Mouse (Mus musculus) midbrain, postnatal 0 days (tissue): ENCODE measurements around the gene Kcnk7. TPM values are rescaled to one million over a fixed set of nuclear protein-coding genes. Genes with fewer than 3 reads are reported as not detected.
A peak's percentile ranks its signal among the peaks of the same experiment; 100 is the strongest.

Experiments
- ATAC-seq: fragments of 200-750 bp; cut with Nextera tagmentation; 2 replicates; pipeline ENCODE4 v1.8.0; 2017; ENCODE audit warnings: moderate number of reproducible peaks, mild to moderate bottlenecking, moderate TSS enrichment, moderate library complexity; ENCODE audit not compliant: low FRiP score
- DNase-seq: peaks from one replicate; pipeline ENCODE4 v3.0.0-alpha.2; 2015; ENCODE audit warnings: low spot score
- H3K27ac ChIP-seq: fragments of 300-500 bp; sonication (generic); 2 replicates; pipeline ENCODE4 v1.5.1; 2014; ENCODE audit warnings: low read depth, mild to moderate bottlenecking, low read length, mixed read lengths
- H3K27me3 ChIP-seq: fragments of 300-500 bp; sonication (generic); 2 replicates; pipeline ENCODE4 v1.6.1; 2014; ENCODE audit warnings: low read length, control low read depth, mixed read lengths; ENCODE audit not compliant: insufficient read depth
- H3K36me3 ChIP-seq: fragments of 300-500 bp; sonication (generic); 2 replicates; pipeline ENCODE4 v1.6.1; 2014; ENCODE audit warnings: low read length, control low read depth, mixed read lengths; ENCODE audit not compliant: insufficient read depth
- H3K4me1 ChIP-seq: fragments of 300-500 bp; sonication (generic); 2 replicates; pipeline ENCODE4 v1.6.1; 2014; ENCODE audit warnings: mild to moderate bottlenecking, control low read depth, antibody characterized with exemption, low read length, mixed read lengths; ENCODE audit not compliant: insufficient read depth
- H3K4me2 ChIP-seq: fragments of 300-500 bp; sonication (generic); 2 replicates; pipeline ENCODE4 v1.6.1; 2014; ENCODE audit warnings: low read depth, mild to moderate bottlenecking, low read length, mixed read lengths; ENCODE audit not compliant: poor library complexity, severe bottlenecking
- H3K4me3 ChIP-seq: fragments of 300-500 bp; sonication (generic); 2 replicates; pipeline ENCODE4 v1.5.1; 2014; ENCODE audit warnings: low read depth, mild to moderate bottlenecking, low read length, moderate library complexity
- H3K9ac ChIP-seq: fragments of 300-500 bp; sonication (generic); replicated peaks from 2 replicates; pipeline ENCODE4 v1.6.1; 2014; ENCODE audit warnings: mild to moderate bottlenecking, low read length, moderate library complexity, mixed read lengths; ENCODE audit not compliant: poor library complexity, severe bottlenecking
- H3K9me3 ChIP-seq: fragments of 300-500 bp; sonication (generic); 2 replicates; pipeline ENCODE4 v1.6.1; 2016; ENCODE audit warnings: low read length, control low read depth
- CTCF ChIP-seq: IDR thresholded peaks from 2 replicates; pipeline ENCODE4 v1.5.1; 2016; ENCODE audit warnings: antibody characterized with exemption, mild to moderate bottlenecking
- WGBS: fragments of 180-500 bp; shearing (Covaris S2); extraction: QIAGEN DNeasy Blood & Tissue Kit; methylation state at CpG from one replicate; pipeline ENCODE4 v1.1.7; 2014; 5-methylcytosine and 5-hydroxymethylcytosine counted together
- polyA plus RNA-seq: library from polyadenylated mRNA; unstranded; fragments of >200 nt; fragmentation: Nextera tagmentation; extraction: Ambion mirVana; gene quantifications from 2 replicates; pipeline ENCODE4 v1.2.1, GENCODE M21; 2015
- total RNA-seq: library from RNA; depleted of rRNA; stranded (reverse); fragments of >200 nt; gene quantifications from 2 replicates; pipeline ENCODE4 v1.2.3, GENCODE M21; 2014

Kcnk7 gene
- total and polyA plus RNA-seq, 2 experiments from 2014 or later, result 0.47 TPM; not detected in 1

DNA sequence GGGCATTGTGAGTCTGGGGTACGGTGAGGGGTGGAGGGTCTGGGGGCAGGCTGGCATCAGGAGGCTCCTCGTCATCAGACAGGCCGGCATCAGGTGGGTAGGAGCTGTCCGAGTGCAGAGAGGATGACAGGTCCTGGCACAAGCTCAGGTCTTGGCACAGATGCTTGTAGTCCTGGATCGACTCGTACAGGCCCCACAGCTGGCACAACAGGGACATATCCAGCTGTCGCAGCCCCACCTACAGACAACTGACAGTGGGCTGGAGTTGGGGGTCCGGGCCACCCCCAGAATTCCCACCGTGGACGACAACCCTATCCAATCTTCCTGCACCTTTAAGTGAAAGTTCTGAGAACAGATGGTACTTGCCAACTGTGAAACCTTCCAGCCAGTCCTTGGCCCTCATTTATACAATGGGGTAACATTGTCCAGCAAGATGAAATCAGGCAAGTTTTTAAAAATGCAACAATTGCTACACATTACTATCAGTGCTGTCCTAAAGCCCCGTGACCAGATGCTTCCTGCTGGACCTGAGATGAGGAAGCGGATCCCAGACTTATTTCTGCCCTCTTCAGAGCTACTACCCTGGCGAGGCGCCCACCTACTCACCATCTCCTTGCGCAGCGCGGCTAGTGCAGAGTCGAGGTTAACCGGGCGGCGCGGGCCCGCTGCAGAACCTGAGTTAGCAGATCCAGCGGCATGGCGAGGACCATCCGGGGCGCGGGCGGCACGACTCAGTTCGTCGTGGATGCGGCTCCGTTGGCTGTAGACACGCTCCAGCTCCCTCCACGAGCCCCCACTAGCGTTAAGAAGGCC is 24.7 kb downstream of the Kcnk7 start:
- Histone ChIP-seq H3K9me3 (no peaks in the 10 kb centered on the region), H3K4me2 (peak overlapping the region; percentile 80), H3K36me3 (peaks cover 10% of the 10 kb centered on the region), H3K27ac (peak overlapping the region; percentile 95), H3K27me3 (no peaks in the 10 kb centered on the region), H3K4me1 (peaks cover 32% of the 10 kb centered on the region; the same call in 1 of the 2 replicates), H3K4me3 (peak overlapping the region; percentile 92), H3K9ac (peak overlapping the region; percentile 96)
- TF ChIP-seq CTCF, result no peak
- 6% methylated on average over 37 of the region's 37 CpGs for WGBS
- DNase-seq (peak; percentile 69), ATAC-seq (peak; percentile 17; the same call in 1 of the 2 replicates)

DNA sequence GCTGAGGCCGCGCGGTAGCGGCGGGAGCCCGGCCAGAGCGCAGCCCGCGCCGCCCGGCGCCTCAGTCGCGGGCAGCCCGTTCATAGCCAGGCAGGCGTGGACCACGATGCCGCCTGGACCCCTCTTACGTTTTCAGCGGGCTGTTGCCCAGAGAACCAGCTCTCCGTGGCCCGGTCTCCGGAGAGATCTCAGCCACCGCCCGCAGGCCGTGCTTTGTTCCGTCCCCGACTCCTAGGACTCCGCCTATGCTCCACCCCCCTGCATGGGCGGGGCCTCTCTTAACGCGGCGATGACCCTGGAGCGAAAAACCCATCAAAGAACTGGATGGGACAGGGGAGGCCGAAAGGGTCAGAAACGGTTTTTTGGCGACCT is 25.3 kb downstream of the Kcnk7 start, which contains the start of gene Fam89b:
Gene Fam89b (minus strand): TSS at position 210 of the 372 bp plus-strand sequence.
- peak; percentile 69 for ATAC-seq
- under 1% methylated on average over 37 of the region's 37 CpGs for WGBS
- peak within 1 kb of the TSS; percentile 95 for H3K27ac ChIP-seq
- H3K4me2 ChIP-seq, result peak within 1 kb of the TSS; percentile 95
- no peaks in the 10 kb centered on the region for H3K27me3 ChIP-seq
- peak within 1 kb of the TSS; percentile 92 for H3K4me3 ChIP-seq
- H3K4me1 ChIP-seq, result peaks cover 32% of the 10 kb centered on the region; the same call in 1 of the 2 replicates
- no peak for TF ChIP-seq CTCF
- peak; percentile 92 for DNase-seq
- peaks cover 6% of the 10 kb centered on the region for H3K36me3 ChIP-seq
- no peaks in the 10 kb centered on the region for H3K9me3 ChIP-seq
- H3K9ac ChIP-seq, result peak within 1 kb of the TSS; percentile 96

DNA sequence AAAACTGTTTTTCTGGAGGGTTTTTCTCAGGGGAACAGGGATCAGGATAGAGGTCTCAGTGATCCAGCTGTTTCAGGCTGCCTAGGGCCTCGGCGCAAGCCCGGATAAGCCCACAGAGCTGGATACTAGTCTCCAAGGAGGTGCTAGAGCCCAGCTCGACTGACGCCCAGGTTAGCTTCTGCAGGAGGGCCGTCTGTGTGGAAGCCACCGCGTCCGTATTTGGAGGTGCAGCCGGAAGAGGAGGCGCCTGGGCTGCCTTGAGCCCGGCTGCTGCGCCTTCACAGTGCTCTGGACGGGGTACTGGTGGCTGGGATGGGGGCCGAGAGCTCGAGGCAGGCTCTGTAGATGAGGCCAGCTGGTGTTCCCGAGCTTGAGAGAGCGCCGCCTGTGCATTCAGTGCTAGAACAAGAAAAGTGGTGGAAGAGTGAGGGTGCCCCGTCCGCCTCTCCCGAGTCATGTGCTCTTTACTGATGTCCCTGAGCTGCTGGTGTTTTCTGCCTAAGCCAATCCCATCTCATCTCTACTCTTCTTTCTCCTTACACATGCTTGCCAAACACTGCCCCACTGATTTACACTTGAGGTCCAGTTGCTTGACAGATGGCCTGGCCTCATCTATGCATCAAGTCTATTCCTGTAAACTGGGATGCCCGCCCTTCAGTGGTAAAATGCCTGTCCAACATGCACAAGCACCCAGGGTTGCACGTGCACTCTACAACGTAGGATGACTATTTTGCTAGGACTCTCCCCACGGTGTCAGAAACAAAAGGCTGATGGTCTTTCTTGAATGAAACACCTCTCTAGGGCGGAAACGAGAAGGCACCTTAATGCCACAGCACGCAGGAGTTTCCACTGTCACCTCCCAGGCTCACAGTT is 26.4 kb downstream of the Kcnk7 start:
- Histone ChIP-seq H3K4me2 (peak overlapping the region; percentile 95), H3K4me1 (peaks cover 32% of the 10 kb centered on the region; the same call in 1 of the 2 replicates), H3K36me3 (no peaks in the 10 kb centered on the region; the same call in 1 of the 2 replicates), H3K27ac (no peak overlapping the region; the same call in 1 of the 2 replicates), H3K4me3 (peak overlapping the region; percentile 69), H3K9ac (peak overlapping the region; percentile 73), H3K9me3 (no peaks in the 10 kb centered on the region), H3K27me3 (no peaks in the 10 kb centered on the region)
- TF ChIP-seq CTCF, result no peak
- no peak for ATAC-seq
- WGBS, result 73% methylated on average over 29 of the region's 29 CpGs
- DNase-seq, result no peak

DNA sequence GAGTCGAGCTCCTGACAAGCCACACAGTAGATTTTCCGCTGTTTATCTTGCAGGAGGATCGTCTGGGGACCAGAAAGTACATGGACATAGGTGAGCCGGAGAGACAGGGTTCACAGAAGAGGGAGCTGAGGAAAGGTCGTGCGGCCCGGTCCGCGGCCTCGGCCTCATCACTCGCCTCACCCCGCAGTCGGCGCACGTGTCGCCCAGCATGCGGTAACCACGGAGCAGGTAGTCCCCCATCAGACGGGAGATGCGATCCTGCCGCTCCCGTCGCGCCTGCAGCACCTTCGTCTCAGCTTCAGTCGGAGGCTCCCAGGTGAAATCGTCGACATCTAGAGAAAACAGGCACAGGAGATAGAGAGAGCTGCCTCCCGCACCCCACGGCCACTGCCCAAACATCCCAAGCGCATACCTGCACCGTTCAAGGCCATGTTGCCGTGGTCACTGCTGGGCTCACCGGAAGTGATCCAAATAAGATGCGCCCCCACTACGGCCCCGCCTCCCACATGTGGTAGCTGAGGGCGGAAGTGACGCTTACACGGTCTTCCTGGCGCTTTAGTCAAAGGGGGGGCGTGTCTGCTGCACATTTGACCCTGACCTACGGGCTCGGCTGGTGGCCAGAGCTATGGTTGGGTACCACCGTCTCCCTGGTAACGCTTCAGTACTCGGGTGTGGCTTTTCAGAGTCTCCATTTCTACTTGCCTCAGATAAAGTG is 27.3 kb downstream of the Kcnk7 start:
- peaks cover 24% of the 10 kb centered on the region; the same call in 1 of the 2 replicates for H3K4me1 ChIP-seq
- peak; percentile 98 for DNase-seq
- no peaks in the 10 kb centered on the region for H3K27me3 ChIP-seq
- H3K9ac ChIP-seq, result peak overlapping the region; percentile 73
- H3K4me2 ChIP-seq, result peak overlapping the region; percentile 95
- WGBS, result under 1% methylated on average over 47 of the region's 47 CpGs
- peak; percentile 89 for ATAC-seq
- TF ChIP-seq CTCF, result no peak
- H3K36me3 ChIP-seq, result no peaks in the 10 kb centered on the region; the same call in 1 of the 2 replicates
- H3K4me3 ChIP-seq, result peak overlapping the region; percentile 69
- H3K9me3 ChIP-seq, result no peaks in the 10 kb centered on the region
- peak overlapping the region; percentile 33 for H3K27ac ChIP-seq

DNA sequence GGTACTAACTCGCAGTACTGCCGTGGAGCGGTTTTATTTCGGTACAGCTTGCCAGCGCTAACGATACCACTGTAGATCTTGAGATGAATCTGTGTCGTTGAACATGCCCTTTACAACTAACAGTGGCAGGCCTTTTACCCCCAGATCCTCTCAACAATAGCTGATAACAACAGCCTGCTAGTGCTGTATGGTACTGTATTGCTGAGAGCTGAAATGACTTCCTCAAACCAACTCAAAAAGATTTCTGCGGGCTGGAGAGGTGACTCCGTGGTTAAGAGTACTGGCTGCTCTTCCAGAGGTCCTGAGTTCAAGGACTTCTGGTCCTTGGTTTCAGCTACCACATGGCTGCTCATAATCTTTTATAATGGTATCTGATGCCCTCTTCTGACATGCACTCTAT is 30.2 kb downstream of the Kcnk7 start:
- H3K36me3 ChIP-seq, result no peaks in the 10 kb centered on the region; the same call in 1 of the 2 replicates
- H3K9ac ChIP-seq, result no peak overlapping the region
- H3K9me3 ChIP-seq, result no peaks in the 10 kb centered on the region
- DNase-seq (no peak), ATAC-seq (no peak)
- 80% methylated on average over 9 of the region's 9 CpGs for WGBS
- H3K4me3 ChIP-seq, result no peak overlapping the region
- no peaks in the 10 kb centered on the region for H3K27me3 ChIP-seq
- H3K4me1 ChIP-seq, result peaks cover 13% of the 10 kb centered on the region; the same call in 1 of the 2 replicates
- no peak for TF ChIP-seq CTCF
- H3K4me2 ChIP-seq, result no peak overlapping the region
- H3K27ac ChIP-seq, result no peak overlapping the region
